Mouse (Mus musculus) CH12.LX (cell line): ENCODE data around the gene Gm49486. TPM values are rescaled to one million over a fixed set of nuclear protein-coding genes. Genes with fewer than 3 reads are reported as not detected.

Source experiments
- DNase-seq: peaks from one replicate; pipeline ENCODE4 v3.0.0-alpha.2; 2013; ENCODE audit errors: extremely low read depth
- H3K27ac ChIP-seq: 2 replicates; pipeline ENCODE4 v1.5.1; 2012; ENCODE audit warnings: low read depth, mild to moderate bottlenecking, control low read depth, moderate library complexity; ENCODE audit not compliant: insufficient read depth
- H3K27me3 ChIP-seq: replicated peaks from 2 replicates; pipeline ENCODE3; 2012; ENCODE audit warnings: inconsistent platforms
- H3K36me3 ChIP-seq, 2 experiments: replicated peaks in 1 of 2; 2 replicates each; pipeline versions ENCODE3 to v1.6.1; 2012; ENCODE audit warnings: inconsistent platforms in 1 of 2, low read length in 1 of 2, mild to moderate bottlenecking in 1 of 2, mixed read lengths in 1 of 2, moderate library complexity in 1 of 2; ENCODE audit not compliant: control insufficient read depth in 1 of 2, insufficient read depth in 1 of 2
- H3K4me1 ChIP-seq, 2 experiments: 2 replicates each; pipeline ENCODE4 v1.6.1; 2012; ENCODE audit warnings: inconsistent platforms in 1 of 2, moderate library complexity in 1 of 2; ENCODE audit not compliant: insufficient read depth in 2 of 2, control insufficient read depth in 1 of 2
- H3K4me2 ChIP-seq: 2 replicates; pipeline ENCODE4 v1.6.1; 2012; ENCODE audit warnings: low read depth, mild to moderate bottlenecking, control low read depth; ENCODE audit not compliant: poor library complexity, insufficient read depth, severe bottlenecking
- H3K4me3 ChIP-seq, 3 experiments: fragments of 150-350 bp in 1 of 3; sonication (generic) in 1 of 3; replicated peaks in 1 of 3; 2 replicates each; pipeline versions ENCODE3 to v1.5.1; 2011 to 2012; ENCODE audit warnings: low read depth in 2 of 3, low read length in 2 of 3, mild to moderate bottlenecking in 2 of 3, moderate library complexity in 2 of 3, control low read depth in 1 of 3, improper control_type of control experiment in 1 of 3, inconsistent platforms in 1 of 3, mixed read lengths in 1 of 3; ENCODE audit not compliant: poor library complexity in 1 of 3
- H3K79me2 ChIP-seq: replicated peaks from 2 replicates; pipeline ENCODE4 v1.6.1; 2012; ENCODE audit warnings: mild to moderate bottlenecking, moderate library complexity; ENCODE audit not compliant: control insufficient read depth, poor library complexity, insufficient read depth, severe bottlenecking; ENCODE audit errors: extremely low read depth
- H3K9ac ChIP-seq: 2 replicates; pipeline ENCODE4 v1.6.1; 2012; ENCODE audit warnings: low read depth, mild to moderate bottlenecking, control low read depth, moderate library complexity; ENCODE audit not compliant: insufficient read depth
- H3K9me3 ChIP-seq: replicated peaks from 2 replicates; pipeline ENCODE3; 2012; ENCODE audit warnings: low read length, inconsistent platforms, mixed read lengths
- BHLHE40 ChIP-seq: IDR thresholded peaks from 2 replicates; pipeline ENCODE4 v1.6.1; 2011; ENCODE audit warnings: mild to moderate bottlenecking, low read depth, low read length, improper control_type of control experiment
- CHD1 ChIP-seq: IDR thresholded peaks from 2 replicates; pipeline ENCODE4 v1.6.1; 2012; ENCODE audit warnings: low read depth, low read length, improper control_type of control experiment, inconsistent platforms
- CHD2 ChIP-seq: IDR thresholded peaks from 2 replicates; pipeline ENCODE4 v1.6.1; 2011; ENCODE audit warnings: low read length, improper control_type of control experiment
- CTCF ChIP-seq, 2 experiments: IDR thresholded peaks in 1 of 2; conservative IDR thresholded peaks in 1 of 2; 2 replicates each; pipeline ENCODE4 v1.5.1; 2011 to 2012; ENCODE audit warnings: low read depth in 2 of 2, low read length in 2 of 2, improper control_type of control experiment in 1 of 2, inconsistent platforms in 1 of 2, mild to moderate bottlenecking in 1 of 2, moderate library complexity in 1 of 2
- ELF1 ChIP-seq: IDR thresholded peaks from 2 replicates; pipeline ENCODE4 v1.6.1; 2014; ENCODE audit warnings: low read depth, mild to moderate bottlenecking, inconsistent platforms, low read length, improper control_type of control experiment
- ETS1 ChIP-seq: conservative IDR thresholded peaks from 2 replicates; pipeline ENCODE4 v1.6.1; 2012; ENCODE audit warnings: low read depth, mild to moderate bottlenecking, inconsistent platforms, low read length, improper control_type of control experiment, moderate library complexity
- IRF4 ChIP-seq: IDR thresholded peaks from 2 replicates; pipeline ENCODE4 v1.6.1; 2014; ENCODE audit warnings: low read depth, mild to moderate bottlenecking, inconsistent platforms, low read length, improper control_type of control experiment
- MAX ChIP-seq: IDR thresholded peaks from 2 replicates; pipeline ENCODE4 v1.6.1; 2011; ENCODE audit warnings: low read length, improper control_type of control experiment
- MAZ ChIP-seq: IDR thresholded peaks from 2 replicates; pipeline ENCODE4 v1.6.1; 2012; ENCODE audit warnings: low read depth, mild to moderate bottlenecking, inconsistent platforms, low read length, improper control_type of control experiment, moderate library complexity
- MEF2A ChIP-seq: IDR thresholded peaks from 2 replicates; pipeline ENCODE4 v1.6.1; 2014; ENCODE audit warnings: low read depth, mild to moderate bottlenecking, inconsistent platforms, low read length, improper control_type of control experiment, borderline replicate concordance
- MXI1 ChIP-seq: IDR thresholded peaks from 2 replicates; pipeline ENCODE4 v1.6.1; 2011; ENCODE audit warnings: mild to moderate bottlenecking, low read depth, low read length, improper control_type of control experiment
- PAX5 ChIP-seq: IDR thresholded peaks from 2 replicates; pipeline ENCODE4 v1.6.1; 2012; ENCODE audit warnings: low read length, inconsistent platforms, mixed read lengths
- POLR2AphosphoS2 ChIP-seq: IDR thresholded peaks from 2 replicates; pipeline ENCODE4 v1.6.1; 2011; ENCODE audit warnings: low read depth, low read length, improper control_type of control experiment
- RCOR1 ChIP-seq: conservative IDR thresholded peaks from 2 replicates; pipeline ENCODE4 v1.6.1; 2012; ENCODE audit warnings: low read depth, mild to moderate bottlenecking, inconsistent platforms, low read length, improper control_type of control experiment
- SIN3A ChIP-seq: IDR thresholded peaks from 2 replicates; pipeline ENCODE4 v1.6.1; 2012; ENCODE audit warnings: low read length, improper control_type of control experiment, inconsistent platforms
- SMC3 ChIP-seq: IDR thresholded peaks from 2 replicates; pipeline ENCODE4 v1.6.1; 2011; ENCODE audit warnings: low read depth, low read length, improper control_type of control experiment
- TBP ChIP-seq: conservative IDR thresholded peaks from 2 replicates; pipeline ENCODE4 v1.6.1; 2011; ENCODE audit warnings: low read depth, low read length, improper control_type of control experiment
- TCF12 ChIP-seq: IDR thresholded peaks from 2 replicates; pipeline ENCODE4 v1.6.1; 2014; ENCODE audit warnings: low read depth, mild to moderate bottlenecking, inconsistent platforms, low read length, improper control_type of control experiment
- UBTF ChIP-seq: IDR thresholded peaks from 2 replicates; pipeline ENCODE4 v1.6.1; 2012; ENCODE audit warnings: low read depth, mild to moderate bottlenecking, inconsistent platforms, low read length, improper control_type of control experiment, moderate library complexity
- USF1 ChIP-seq: IDR thresholded peaks from 2 replicates; pipeline ENCODE4 v1.6.1; 2014; ENCODE audit warnings: low read depth, mild to moderate bottlenecking, inconsistent platforms, low read length, improper control_type of control experiment
- USF2 ChIP-seq: conservative IDR thresholded peaks from 2 replicates; pipeline ENCODE4 v1.6.1; 2011; ENCODE audit warnings: low read depth, low read length, improper control_type of control experiment
- ZC3H11A ChIP-seq: IDR thresholded peaks from 2 replicates; pipeline ENCODE4 v1.6.1; 2012; ENCODE audit warnings: low read depth, mild to moderate bottlenecking, inconsistent platforms, low read length, improper control_type of control experiment
- dilution Hi-C: fragments of 300-500 bp; cut with MboI; formaldehyde crosslinking; loops from 2 replicates; pipeline ENCODE4 v1.14.3; 2020; ENCODE audit warnings: low sequenced_read_pairs; ENCODE audit not compliant: extremely low pct_unique_long_range_greater_than_20kb, extremely low pct_ligation_motif_present
- in situ Hi-C: fragments of 300-500 bp; cut with MboI; formaldehyde crosslinking; loops from 3 replicates; pipeline ENCODE4 v1.14.3; 2019; ENCODE audit warnings: low sequenced_read_pairs, low pct_ligation_motif_present, low pct_unique_long_range_greater_than_20kb, mixed read lengths
- polyA plus RNA-seq: library from polyadenylated mRNA; unstranded; fragments of >175 nt; gene quantifications from 2 replicates; pipeline ENCODE4 v1.2.1, GENCODE M21; 2012; ENCODE audit warnings: low read depth; ENCODE audit not compliant: insufficient read length
- total RNA-seq, 2 experiments: library from RNA; depleted of rRNA; stranded (reverse); fragments of 300-350 nt in 1 of 2; fragments of >200 nt in 1 of 2; gene quantifications; 2 replicates each; pipeline ENCODE4 v1.2.3; 2012 to 2014

The Gm49486 gene
- total and polyA plus RNA-seq, 3 experiments, result 0.21 to 0.77 (median 0.59) TPM

- Histone ChIP-seq H3K9ac (no peak overlapping the region), H3K4me2 (no peak overlapping the region), H3K4me3 (no peak overlapping the region), H3K9me3 (peaks cover 6% of the 10 kb centered on the region), H3K27ac (no peak overlapping the region), H3K4me1 (peaks cover 10 to 19% of the 10 kb centered on the region in 2 experiments), H3K27me3 (no peaks in the 10 kb centered on the region), H3K79me2 (no peaks in the 10 kb centered on the region), H3K36me3 (peaks cover 29 to 54% of the 10 kb centered on the region in 2 experiments)
- dilution Hi-C loops, result no loop called here
- in situ Hi-C loops, result no loop called here
- DNase-seq, result no peak
- TF ChIP-seq SMC3 (no peak), USF2 (no peak), ETS1 (no peak), ZC3H11A (no peak), BHLHE40 (no peak), TBP (no peak), CTCF (conservative IDR thresholded peaks at IDR 0.05 in 1 of 2, IDR thresholded peaks at IDR 0.05 in 1 of 2; ENCODE audit: low read depth in 2 of 2, low read length in 2 of 2) (no peak), CHD1 (no peak), MEF2A (no peak), MAX (no peak), PAX5 (no peak), USF1 (no peak), RCOR1 (no peak), SIN3A (no peak), IRF4 (no peak), CHD2 (no peak), POLR2AphosphoS2 (no peak), ELF1 (no peak)
Observed at GRCm38 (mm10) chr15:79283371-79283770, 54.2 kb downstream of the Gm49486 start.

- no peak for TF ChIP-seq TBP
- TF ChIP-seq MAZ, result no peak
- TF ChIP-seq TCF12, result no peak
- no peak for TF ChIP-seq POLR2AphosphoS2
- no peak for TF ChIP-seq UBTF
- no peak for TF ChIP-seq MXI1
- no peak for TF ChIP-seq USF2
- TF ChIP-seq MEF2A, result no peak
- TF ChIP-seq ZC3H11A, result no peak
- TF ChIP-seq ELF1, result no peak
- no peak for TF ChIP-seq USF1
- TF ChIP-seq ETS1, result no peak
- no peak for TF ChIP-seq CHD1
- no peak for TF ChIP-seq MAX
- no peaks in the 10 kb centered on the region for H3K79me2 ChIP-seq
- H3K36me3 ChIP-seq, result peaks cover 44 to 73% of the 10 kb centered on the region in 2 experiments
- H3K9ac ChIP-seq, result no peak within 1 kb of the TSS
- dilution Hi-C loops, result no loop called here
- no peaks in the 10 kb centered on the region for H3K27me3 ChIP-seq
- H3K4me3 ChIP-seq, result no peak within 1 kb of the TSS
- peaks cover 10 to 16% of the 10 kb centered on the region in 2 experiments for H3K4me1 ChIP-seq
- H3K4me2 ChIP-seq, result no peak within 1 kb of the TSS
- in situ Hi-C loops, result loop anchor here (5.0 kb wide), 2 partner anchors 37 to 182 kb away; no protein-coding TSS in a partner anchor
- no peaks in the 10 kb centered on the region for H3K9me3 ChIP-seq
- no peak for DNase-seq
- no peak within 1 kb of the TSS for H3K27ac ChIP-seq
Observed at GRCm38 (mm10) chr15:79285399-79285798, 56.2 kb downstream of the Gm49486 start, which contains the start of gene Baiap2l2. TSS of gene Baiap2l2 (minus strand) at chr15:79285537.
